Mouse (Mus musculus) liver, postnatal 0 days (tissue): ENCODE results near the gene Pak3.

Experiments used
- CTCF ChIP-seq: sonication (generic); IDR thresholded peaks from 2 replicates; pipeline ENCODE4 v1.5.1; 2016; ENCODE audit warnings: antibody characterized with exemption, low read depth
- EP300 ChIP-seq: IDR thresholded peaks from 2 replicates; pipeline ENCODE4 v1.6.1; 2016; ENCODE audit warnings: antibody characterized with exemption, low read depth, mild to moderate bottlenecking

DNA sequence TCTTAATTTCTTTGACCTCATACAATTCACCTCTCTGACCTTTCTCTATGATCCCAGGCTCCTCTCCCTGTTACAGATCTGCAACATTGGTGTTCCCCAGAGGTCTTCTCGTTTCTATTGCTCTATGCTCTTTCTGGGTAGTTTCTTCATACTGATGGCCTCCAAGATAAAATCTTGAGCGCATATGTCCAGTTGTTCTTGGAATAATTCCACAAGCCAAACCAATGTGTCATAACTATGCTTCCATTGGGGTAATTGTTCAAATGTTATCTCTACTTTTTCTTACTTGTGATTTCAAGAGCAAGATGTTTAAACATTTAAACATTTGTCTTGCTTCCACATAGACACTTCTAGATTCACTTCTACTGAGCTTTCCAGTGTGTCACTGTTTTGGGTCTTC is 160.2 kb downstream of the Pak3 start:
- no peak for TF ChIP-seq CTCF
- no peak for TF ChIP-seq EP300
